Mouse (Mus musculus) ES-CJ7 (cell line): ENCODE data around the gene Hs3st2.

ENCODE experiments used
- DNase-seq: peaks from one replicate; pipeline ENCODE4 v3.0.0; 2011; ENCODE audit warnings: low read depth, low spot score

Hs3st2 gene

GRCm38 (mm10) chr7:121458075-121458474, 66.4 kb downstream of the Hs3st2 start:
- DNase-seq, result no peak

DNA sequence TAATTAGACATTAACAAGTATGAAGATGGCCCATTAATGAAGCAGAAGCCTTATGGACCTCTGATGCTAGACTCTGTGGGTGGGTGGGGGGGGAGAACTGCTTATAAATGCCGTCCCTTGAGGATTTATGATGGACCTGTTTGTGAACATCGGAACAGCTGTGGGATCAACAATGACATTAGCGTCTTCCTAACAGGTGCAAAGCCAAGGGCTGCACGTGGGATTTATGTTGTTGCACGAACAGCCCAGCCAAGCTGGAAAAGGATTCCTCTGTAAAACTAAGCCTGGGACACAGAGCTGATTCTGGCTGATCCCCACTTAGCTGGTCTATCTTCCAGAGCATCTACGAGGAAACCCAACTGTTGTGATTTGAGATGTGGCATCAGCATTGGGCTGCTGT, 69.0 kb downstream of the Hs3st2 start:
- DNase-seq, result no peak

GRCm38 (mm10) chr7:121464441-121464840, 72.8 kb downstream of the Hs3st2 start:
- DNase-seq, result no peak

- no peak for DNase-seq
Measured at GRCm38 (mm10) chr7:121465111-121465510, 73.5 kb downstream of the Hs3st2 start.

DNA sequence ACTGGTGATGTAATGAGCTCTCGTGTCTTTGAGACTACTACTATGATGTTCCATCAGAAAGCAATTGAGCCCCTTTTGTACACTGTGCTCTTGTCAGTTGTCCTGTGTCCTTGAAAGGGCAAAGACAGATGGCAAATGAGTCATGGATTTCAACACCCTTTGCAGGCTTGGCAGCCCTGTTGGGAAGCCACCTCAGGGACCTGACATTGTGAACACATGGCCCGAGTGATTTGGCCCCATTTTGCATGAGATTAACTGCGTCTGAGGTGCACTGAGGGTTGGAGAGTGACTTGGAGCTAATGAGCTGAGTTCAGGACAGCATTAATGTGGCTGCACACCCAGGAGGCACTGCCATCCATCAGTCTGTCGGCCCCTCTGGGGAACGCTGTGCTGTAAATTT, 74.7 kb downstream of the Hs3st2 start:
- no peak for DNase-seq

- DNase-seq, result no peak
Measured at GRCm38 (mm10) chr7:121469435-121469834, 77.8 kb downstream of the Hs3st2 start.

DNA sequence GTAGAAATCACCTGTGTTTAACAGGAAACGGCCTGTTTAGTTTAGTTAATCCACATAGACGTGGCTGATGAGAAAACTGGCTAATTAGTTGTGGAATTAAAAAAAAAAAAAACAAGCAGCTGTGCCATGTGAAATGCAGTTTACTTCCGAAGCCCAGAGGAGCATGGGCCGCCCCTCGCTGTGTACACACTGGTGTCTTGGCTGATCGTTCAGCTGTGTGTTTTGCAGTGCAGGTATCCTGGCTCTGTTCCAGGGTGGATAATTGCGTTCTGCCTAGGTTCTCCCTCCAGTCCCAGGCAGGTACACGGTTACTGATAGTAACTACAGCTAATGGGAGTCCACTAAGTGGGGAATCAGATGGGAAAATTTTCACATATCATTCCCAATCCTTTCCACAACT, 86.6 kb downstream of the Hs3st2 start:
- no peak for DNase-seq

- no peak for DNase-seq
Measured at GRCm38 (mm10) chr7:121480106-121480505, 88.4 kb downstream of the Hs3st2 start.

DNA sequence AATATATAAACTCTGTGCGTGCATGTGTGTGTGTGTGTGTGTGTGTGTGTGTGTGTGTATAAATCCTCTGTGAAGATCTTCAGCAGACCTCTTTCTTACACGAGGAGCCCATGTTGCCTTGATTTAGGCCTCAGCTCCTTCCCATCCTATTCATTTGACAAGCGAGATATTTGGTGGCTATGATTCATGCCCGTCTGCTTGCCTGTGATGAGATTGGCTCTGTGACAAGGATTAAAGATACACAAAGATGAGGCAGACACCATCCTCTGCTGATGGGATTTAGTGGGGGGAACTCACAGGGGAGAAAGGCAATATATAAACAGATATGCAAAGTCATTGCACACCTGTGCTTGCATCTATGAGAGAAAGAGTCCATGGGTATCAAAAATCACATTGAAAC, 92.9 kb downstream of the Hs3st2 start:
- no peak for DNase-seq

GRCm38 (mm10) chr7:121485266-121485665, 93.6 kb downstream of the Hs3st2 start:
- peak; percentile 25 for DNase-seq

- no peak for DNase-seq
Measured at GRCm38 (mm10) chr7:121487291-121487690, 95.6 kb downstream of the Hs3st2 start.

GRCm38 (mm10) chr7:121489401-121489800, 97.7 kb downstream of the Hs3st2 start:
- DNase-seq, result no peak

DNA sequence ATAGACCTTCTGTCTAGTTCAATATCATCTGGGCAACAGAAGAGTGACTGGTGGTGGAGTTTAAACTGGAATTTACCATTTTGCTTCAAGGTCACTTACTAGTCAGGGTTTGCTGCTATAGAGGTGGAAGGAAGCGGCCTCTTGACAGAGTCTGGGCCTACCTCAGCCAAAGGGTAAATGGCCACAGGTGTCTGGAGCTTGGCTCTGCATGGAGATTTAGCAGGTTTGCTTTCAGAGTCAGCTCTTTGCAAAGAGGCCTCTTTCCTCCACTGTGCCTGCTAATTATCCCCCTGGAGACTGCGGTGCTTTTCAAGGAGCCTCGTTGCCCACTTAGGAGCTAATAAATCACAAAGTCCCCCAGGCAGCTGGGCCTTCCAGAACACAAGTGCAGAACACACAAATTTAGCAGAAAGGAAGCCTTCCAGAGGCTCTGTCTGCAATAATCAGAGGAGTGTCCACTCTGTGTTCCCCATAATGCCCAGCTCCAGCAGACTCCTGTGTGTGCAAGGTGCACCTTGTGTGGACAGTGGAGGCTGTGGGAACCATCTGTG, 99.9 kb downstream of the Hs3st2 start:
- DNase-seq, result no peak

DNA sequence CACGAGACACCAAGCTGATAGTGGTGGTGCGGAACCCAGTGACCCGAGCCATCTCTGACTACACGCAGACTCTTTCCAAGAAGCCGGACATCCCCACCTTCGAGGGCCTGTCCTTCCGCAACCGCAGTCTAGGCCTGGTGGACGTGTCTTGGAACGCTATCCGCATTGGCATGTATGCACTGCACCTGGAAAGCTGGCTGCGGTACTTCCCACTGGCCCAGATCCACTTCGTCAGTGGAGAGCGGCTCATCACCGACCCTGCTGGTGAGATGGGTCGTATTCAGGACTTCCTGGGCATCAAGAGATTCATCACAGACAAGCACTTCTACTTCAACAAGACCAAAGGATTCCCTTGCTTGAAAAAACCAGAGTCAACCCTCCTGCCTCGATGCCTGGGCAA, 108.9 kb downstream of the Hs3st2 start:
- no peak for DNase-seq

GRCm38 (mm10) chr7:121501666-121502065, 110.0 kb downstream of the Hs3st2 start:
- DNase-seq, result no peak

GRCm38 (mm10) chr7:121516727-121517126, 125.1 kb downstream of the Hs3st2 start:
- DNase-seq, result no peak

DNA sequence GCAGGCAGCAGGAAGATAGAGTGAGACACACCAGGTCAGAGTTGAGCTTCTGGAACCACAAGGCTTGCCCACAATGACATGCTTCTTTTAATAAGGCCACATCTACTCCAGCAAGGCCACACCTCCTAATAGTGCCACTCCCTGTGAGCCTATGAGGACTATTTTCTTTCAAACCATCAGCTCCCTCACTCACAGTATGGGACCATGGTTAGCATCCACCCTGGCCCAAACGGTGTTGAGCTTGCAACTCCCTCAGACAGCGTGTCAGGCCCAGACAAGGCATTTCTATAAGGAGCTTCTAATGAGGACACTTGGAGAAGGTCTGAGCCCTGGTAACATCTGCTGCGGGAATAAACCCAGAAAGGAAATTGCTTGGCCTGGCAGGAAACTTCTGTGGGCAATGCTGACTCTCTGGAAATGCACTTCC, 125.5 kb downstream of the Hs3st2 start:
- no peak for DNase-seq

- no peak for DNase-seq
Measured at GRCm38 (mm10) chr7:121522125-121522524, 130.5 kb downstream of the Hs3st2 start.

- no peak for DNase-seq
Measured at GRCm38 (mm10) chr7:121529023-121529422, 137.4 kb downstream of the Hs3st2 start.

DNA sequence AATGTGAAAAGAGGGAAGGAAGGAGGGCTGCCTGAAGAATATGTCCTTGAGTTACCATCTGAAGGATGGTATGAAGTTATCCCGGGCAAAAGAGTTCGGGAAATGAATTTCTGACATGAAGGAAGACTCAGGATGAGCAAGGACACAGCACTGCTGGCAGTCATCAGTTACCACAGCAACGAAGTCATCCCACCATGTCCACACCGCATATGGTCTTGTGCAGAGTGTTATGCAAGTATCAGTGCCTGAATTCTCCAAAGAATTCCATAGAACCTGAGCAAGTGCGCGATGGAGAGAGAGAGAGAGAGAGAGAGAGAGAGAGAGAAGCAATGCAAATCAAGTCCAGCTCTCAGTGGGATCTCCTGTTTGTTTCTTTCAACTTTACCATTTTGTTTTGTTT, 142.0 kb downstream of the Hs3st2 start:
- DNase-seq, result no peak

GRCm38 (mm10) chr7:121534386-121534785, 142.7 kb downstream of the Hs3st2 start:
- no peak for DNase-seq

DNA sequence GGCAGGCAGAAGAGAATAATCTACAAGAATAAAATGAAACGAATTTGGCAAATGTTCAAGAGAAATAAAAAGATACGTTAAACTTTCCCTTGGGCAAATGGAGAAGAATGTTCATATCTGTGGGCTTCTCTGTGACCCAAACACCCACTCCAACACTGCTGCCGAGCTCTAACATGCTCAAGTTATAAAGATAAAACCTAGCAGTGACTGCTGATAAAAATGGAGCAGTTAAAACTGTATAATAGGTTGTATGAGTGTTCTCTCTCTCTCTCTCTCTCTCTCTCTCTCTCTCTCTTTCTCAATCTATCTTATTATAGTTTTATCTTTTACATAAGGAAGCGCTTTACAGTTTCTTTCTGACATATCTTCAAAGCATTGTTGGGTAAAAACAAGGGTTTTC, 144.3 kb downstream of the Hs3st2 start:
- DNase-seq, result no peak

GRCm38 (mm10) chr7:121539405-121540275, 148.0 kb downstream of the Hs3st2 start:
- DNase-seq, result peak; percentile 17
